Mouse (Mus musculus) thymus, adult 2 months (tissue): ENCODE data around the gene Rccd1.

Experiments used
- CTCF ChIP-seq: fragments of 200-500 bp; IDR thresholded peaks from 2 replicates; pipeline ENCODE4 v1.5.1; 2012; ENCODE audit warnings: mild to moderate bottlenecking, control low read depth, low read length, moderate library complexity, borderline replicate concordance; ENCODE audit not compliant: control insufficient read depth, poor library complexity, insufficient read depth; ENCODE audit errors: extremely low read depth
- POLR2A ChIP-seq: fragments of 200-500 bp; IDR thresholded peaks from 2 replicates; pipeline ENCODE4 v1.6.1; 2012; ENCODE audit warnings: mild to moderate bottlenecking, low read length, control low read depth, moderate library complexity; ENCODE audit not compliant: control insufficient read depth, poor library complexity, insufficient read depth; ENCODE audit errors: extremely low read depth

- TF ChIP-seq POLR2A (no peak), CTCF (no peak)
Measured at GRCm38 (mm10) chr7:80257706-80258105, 66.5 kb downstream of the Rccd1 start.
